Comparison of ENCODE assay signal across 25 mouse cellular contexts in genomic region chr2:152145711-152146110, GRCm38 (mm10). TPM values are rescaled to one million over a fixed set of nuclear protein-coding genes. Genes with fewer than 3 reads are reported as not detected.
DNase-seq lines count a peak whose midpoint lies in the region; ATAC-seq and TF ChIP-seq lines count a peak whose summit lies in the region.
"Had no signal": no experiment of that assay in that cellular context is flagged by ENCODE, and none has a peak within 500 bp of the region (broad histone marks: within the 10 kb centered on the region; RNA-seq: fewer than 3 reads in every experiment).

No protein-coding gene starts in this region.

- WGBS in heart, postnatal 0 days: 58% methylated on average over 2 of the region's 2 CpGs
- WGBS in neural tube, embryonic 11.5 days: 65% methylated on average over 2 of the region's 2 CpGs
- 85% methylated on average over 2 of the region's 2 CpGs for WGBS in neural tube, embryonic 15.5 days
- WGBS in intestine, embryonic 16.5 days: 74% methylated on average over 2 of the region's 2 CpGs

- peak overlapping the region; percentile 69 for H3K4me2 ChIP-seq in heart, postnatal 0 days (ENCODE audit: low read depth, low read length)
- H3K4me2 ChIP-seq in neural tube, embryonic 11.5 days (ENCODE audit: low read depth): peak overlapping the region; percentile 95
- no peak overlapping the region for H3K4me2 ChIP-seq in neural tube, embryonic 15.5 days
- H3K4me2 ChIP-seq in intestine, embryonic 16.5 days (ENCODE audit: low read depth, low read length): peak overlapping the region; percentile 14; the same call in 1 of the 2 replicates
- H3K4me2 ChIP-seq: embryonic facial prominence, embryonic 15.5 days; hindbrain, embryonic 14.5 days; liver, embryonic 12.5 days had no signal

- H3K4me3 ChIP-seq in heart, postnatal 0 days (ENCODE audit: low read depth, low read length): peak overlapping the region; percentile 63
- H3K4me3 ChIP-seq in neural tube, embryonic 11.5 days (ENCODE audit: low read depth, low read length): no peak overlapping the region
- no peak overlapping the region for H3K4me3 ChIP-seq in neural tube, embryonic 15.5 days (replicated peaks)
- peak overlapping the region; percentile 57; the same call in 1 of the 2 replicates for H3K4me3 ChIP-seq in intestine, embryonic 16.5 days (ENCODE audit: low read length)
- H3K4me3 ChIP-seq: embryonic facial prominence, embryonic 15.5 days; left cerebral cortex, adult 2 months; liver, embryonic 12.5 days; megakaryocyte, embryonic 14.5 days had no signal

- H3K27me3 ChIP-seq in heart, postnatal 0 days (ENCODE audit: control insufficient read depth, insufficient read depth, low read length): peaks cover 61% of the 10 kb centered on the region
- peaks cover 12% of the 10 kb centered on the region for H3K27me3 ChIP-seq in neural tube, embryonic 11.5 days (ENCODE audit: control insufficient read depth, insufficient read depth, low read length)
- peaks cover 25% of the 10 kb centered on the region for H3K27me3 ChIP-seq in neural tube, embryonic 15.5 days (replicated peaks)
- H3K27me3 ChIP-seq in intestine, embryonic 16.5 days (replicated peaks; ENCODE audit: control insufficient read depth, insufficient read depth, low read length): peaks cover 30% of the 10 kb centered on the region

- intact Hi-C loops in heart, postnatal 10 days (cut with DNase I): no loop called here

- TF ChIP-seq EP300 in heart, postnatal 0 days (IDR thresholded peaks at IDR 0.05; ENCODE audit: low read depth): no peak

- no peaks in the 10 kb centered on the region for H3K36me3 ChIP-seq in heart, postnatal 0 days (replicated peaks; ENCODE audit: control insufficient read depth, insufficient read depth, low read length)
- H3K36me3 ChIP-seq in neural tube, embryonic 11.5 days (ENCODE audit: control insufficient read depth, insufficient read depth, low read length): no peaks in the 10 kb centered on the region
- no peaks in the 10 kb centered on the region for H3K36me3 ChIP-seq in neural tube, embryonic 15.5 days
- no peaks in the 10 kb centered on the region for H3K36me3 ChIP-seq in intestine, embryonic 16.5 days (ENCODE audit: control insufficient read depth, insufficient read depth, low read length)
- H3K36me3 ChIP-seq: embryonic facial prominence, embryonic 15.5 days; liver, embryonic 12.5 days had no signal

- no peak for ATAC-seq in heart, postnatal 0 days (ENCODE audit: insufficient read depth, low read depth)
- no peak for ATAC-seq in neural tube, embryonic 11.5 days (ENCODE audit: insufficient read depth, low FRiP score, low TSS enrichment)
- no peak for ATAC-seq in neural tube, embryonic 15.5 days (ENCODE audit: low FRiP score)
- ATAC-seq in intestine, embryonic 16.5 days: no peak
- ATAC-seq: liver, embryonic 12.5 days; Patski had no signal

- H3K27ac ChIP-seq in heart, postnatal 0 days (ENCODE audit: low read depth): no peak overlapping the region
- no peak overlapping the region for H3K27ac ChIP-seq in neural tube, embryonic 11.5 days (ENCODE audit: low read depth, low read length)
- H3K27ac ChIP-seq in neural tube, embryonic 15.5 days (replicated peaks): no peak overlapping the region
- no peak overlapping the region for H3K27ac ChIP-seq in intestine, embryonic 16.5 days (ENCODE audit: low read length)
- H3K27ac ChIP-seq: embryonic facial prominence, embryonic 15.5 days; hindbrain, embryonic 14.5 days; left cerebral cortex, adult 2 months; liver, embryonic 12.5 days had no signal

- peak; percentile 91 for DNase-seq in heart, adult 11 months
- DNase-seq in heart, postnatal 10 days: no peak
- no peak for DNase-seq in heart, postnatal 0 days (ENCODE audit: low spot score)
- DNase-seq in heart, adult 9 months (ENCODE audit: low spot score in 2 of 2): no peak
- no peak for DNase-seq in neural tube, embryonic 11.5 days (ENCODE audit: low spot score)
- no peak for DNase-seq in left cerebral cortex, adult 9 months (ENCODE audit: low spot score in 2 of 2)
- DNase-seq: adrenal gland, adult 8-10 months; cerebellum, adult 9-11 months; kidney, adult 11 months; kidney, postnatal 36 days; layer of hippocampus, adult 9-11 months; lung, adult 2 months; midbrain, embryonic 14.5 days; right cerebral cortex, adult 18-20 months; thymus, postnatal 25 days had no signal

- no peaks in the 10 kb centered on the region for H3K9me3 ChIP-seq in heart, postnatal 0 days (replicated peaks; ENCODE audit: control insufficient read depth, low read length)
- H3K9me3 ChIP-seq in neural tube, embryonic 11.5 days (ENCODE audit: control insufficient read depth, low read length): no peaks in the 10 kb centered on the region
- H3K9me3 ChIP-seq in neural tube, embryonic 15.5 days (replicated peaks): no peaks in the 10 kb centered on the region
- no peaks in the 10 kb centered on the region for H3K9me3 ChIP-seq in intestine, embryonic 16.5 days (ENCODE audit: control insufficient read depth, low read length)
- H3K9me3 ChIP-seq: embryonic facial prominence, embryonic 15.5 days; liver, embryonic 12.5 days; megakaryocyte, embryonic 14.5 days had no signal

- peaks cover 13% of the 10 kb centered on the region for H3K4me1 ChIP-seq in heart, postnatal 0 days (ENCODE audit: control insufficient read depth, insufficient read depth)
- peaks cover 30% of the 10 kb centered on the region for H3K4me1 ChIP-seq in neural tube, embryonic 11.5 days (ENCODE audit: control insufficient read depth, insufficient read depth, low read length)
- H3K4me1 ChIP-seq in neural tube, embryonic 15.5 days: peaks cover 35% of the 10 kb centered on the region
- peaks cover 20% of the 10 kb centered on the region for H3K4me1 ChIP-seq in intestine, embryonic 16.5 days (ENCODE audit: control insufficient read depth, insufficient read depth, low read length)

- TF ChIP-seq CTCF in heart, postnatal 0 days (IDR thresholded peaks at IDR 0.05; ENCODE audit: low read depth): no peak

- no peak overlapping the region for H3K9ac ChIP-seq in heart, postnatal 0 days (replicated peaks; ENCODE audit: low read depth, low read length)
- peak overlapping the region; percentile 23; the same call in 1 of the 2 replicates for H3K9ac ChIP-seq in neural tube, embryonic 11.5 days (ENCODE audit: low read length)
- no peak overlapping the region for H3K9ac ChIP-seq in neural tube, embryonic 15.5 days (replicated peaks)
- H3K9ac ChIP-seq in intestine, embryonic 16.5 days (ENCODE audit: low read depth, low read length): no peak overlapping the region
- H3K9ac ChIP-seq: embryonic facial prominence, embryonic 15.5 days; hindbrain, embryonic 14.5 days; liver, embryonic 12.5 days had no signal

RNA-seq across cellular contexts. Expression of gene Tcf15, which starts 2.4 kb away (rescaled TPM):
- total RNA-seq in heart, postnatal 10 days (2021): 10 to 100 TPM; 44.1 to 53.6 TPM
- total RNA-seq in heart, postnatal 0 days (2014; rRNA removed; ENCODE audit: low replicate concordance): 32.5 and 36.8 TPM in 2 replicates
- polyA plus RNA-seq in heart, postnatal 0 days (2015; fragmentation: Nextera tagmentation; extraction: Ambion mirVana): 23.0 and 23.2 TPM in 2 replicates
- 40.9 and 41.0 TPM in 2 replicates for polyA plus RNA-seq in neural tube, embryonic 11.5 days (2014; fragmentation: Nextera tagmentation; extraction: Ambion mirVana)
- 2.1 and 4.0 TPM in 2 replicates for polyA plus RNA-seq in neural tube, embryonic 15.5 days (2015; fragmentation: Nextera tagmentation; extraction: Ambion mirVana)
- polyA plus RNA-seq in intestine, embryonic 16.5 days (2015; fragmentation: Nextera tagmentation; extraction: Ambion mirVana): 6.5 and 7.5 TPM in 2 replicates
- total RNA-seq: granulocyte monocyte progenitor cell, adult 5-6 weeks had no signal
- polyA plus RNA-seq: C2C12, Patski had no signal

RNA-seq across cellular contexts. Expression of gene Srxn1, which starts 40.4 kb away (rescaled TPM):
- 10 to 100 TPM; 11.3 to 12.1 TPM for total RNA-seq in heart, postnatal 10 days (2021)
- total RNA-seq in heart, postnatal 0 days (2014; rRNA removed; ENCODE audit: low replicate concordance): 10.9 and 13.7 TPM in 2 replicates
- 9.5 and 10.2 TPM in 2 replicates for polyA plus RNA-seq in heart, postnatal 0 days (2015; fragmentation: Nextera tagmentation; extraction: Ambion mirVana)
- polyA plus RNA-seq in neural tube, embryonic 11.5 days (2014; fragmentation: Nextera tagmentation; extraction: Ambion mirVana): 17.5 and 18.8 TPM in 2 replicates
- 25.8 and 27.7 TPM in 2 replicates for polyA plus RNA-seq in neural tube, embryonic 15.5 days (2015; fragmentation: Nextera tagmentation; extraction: Ambion mirVana)
- polyA plus RNA-seq in intestine, embryonic 16.5 days (2015; fragmentation: Nextera tagmentation; extraction: Ambion mirVana): 34.9 and 43.6 TPM in 2 replicates

Comparison
In these comparisons a context has a peak if more than half of its experiments do, and no peak if none do; other contexts are left out.
1. H3K4me3 ChIP-seq: peak in heart, postnatal 0 days (single experiment) and intestine, embryonic 16.5 days (single experiment); none in neural tube, embryonic 11.5 days (single experiment) and neural tube, embryonic 15.5 days (single experiment).